Mouse (Mus musculus) kidney, adult 9 months (tissue): ENCODE measurements around the gene Mob4.

Experiments
- DNase-seq: peaks from one replicate; pipeline ENCODE4 v3.0.0; 2022

Gene Mob4

DNA sequence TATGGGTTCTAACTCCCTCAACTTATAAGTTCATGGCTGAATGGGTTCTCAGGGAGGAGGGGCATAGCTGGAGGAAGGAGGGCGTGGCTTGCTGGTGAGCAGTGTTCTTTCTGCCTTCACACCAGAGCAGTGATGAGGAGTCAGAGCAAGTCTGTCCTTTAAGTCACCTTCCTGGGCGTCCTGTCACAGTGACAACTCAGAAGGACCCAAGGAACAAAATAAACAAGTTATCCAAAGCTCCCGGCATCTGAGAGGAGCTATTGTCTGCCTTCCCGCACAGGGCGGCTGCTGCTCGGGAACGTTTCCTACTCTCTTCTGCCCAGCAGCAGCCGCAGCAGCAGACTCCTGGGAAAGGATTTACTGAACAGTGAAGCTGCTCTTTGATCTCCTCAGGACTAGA is 61.0 kb downstream of the Mob4 start:
- DNase-seq, result no peak

DNA sequence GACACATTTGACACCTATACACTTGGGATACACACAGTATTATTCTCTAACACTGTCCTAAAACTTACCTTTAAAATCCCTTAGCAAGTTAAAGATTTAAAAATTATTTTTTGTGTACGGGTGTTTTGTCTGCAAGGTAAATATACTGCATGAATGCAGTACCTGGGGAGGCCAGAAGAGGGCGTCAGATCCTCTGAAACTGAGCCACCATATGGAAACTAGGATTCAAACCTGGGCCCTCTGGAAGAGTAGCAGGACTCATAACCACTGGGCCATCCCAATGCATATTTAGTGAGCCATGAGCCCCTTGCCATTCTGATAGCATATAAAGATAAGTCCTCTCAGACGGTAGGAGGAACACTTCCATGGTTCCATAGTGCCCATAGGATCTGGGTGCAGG is 61.8 kb downstream of the Mob4 start:
- DNase-seq, result no peak

DNA sequence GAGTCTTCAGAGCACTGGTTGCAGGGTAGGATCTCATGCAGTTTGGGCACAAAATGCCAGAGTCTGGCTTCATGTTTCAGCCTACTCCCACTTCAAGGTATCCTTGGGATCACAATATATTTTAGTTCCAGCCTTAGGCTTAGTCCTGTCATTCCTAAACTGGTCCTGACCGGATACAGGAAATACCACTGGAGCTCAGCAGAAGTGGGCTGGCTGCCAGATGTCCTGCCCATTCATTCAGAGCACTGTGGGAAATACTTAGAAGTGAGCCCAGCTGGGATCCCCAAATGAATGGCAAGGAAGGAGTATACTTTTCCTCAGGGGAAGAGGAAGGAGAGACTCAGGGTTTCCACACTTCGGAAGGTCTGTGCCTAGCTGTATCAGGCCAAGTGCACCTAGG is 62.3 kb downstream of the Mob4 start:
- DNase-seq, result peak; percentile 84

DNA sequence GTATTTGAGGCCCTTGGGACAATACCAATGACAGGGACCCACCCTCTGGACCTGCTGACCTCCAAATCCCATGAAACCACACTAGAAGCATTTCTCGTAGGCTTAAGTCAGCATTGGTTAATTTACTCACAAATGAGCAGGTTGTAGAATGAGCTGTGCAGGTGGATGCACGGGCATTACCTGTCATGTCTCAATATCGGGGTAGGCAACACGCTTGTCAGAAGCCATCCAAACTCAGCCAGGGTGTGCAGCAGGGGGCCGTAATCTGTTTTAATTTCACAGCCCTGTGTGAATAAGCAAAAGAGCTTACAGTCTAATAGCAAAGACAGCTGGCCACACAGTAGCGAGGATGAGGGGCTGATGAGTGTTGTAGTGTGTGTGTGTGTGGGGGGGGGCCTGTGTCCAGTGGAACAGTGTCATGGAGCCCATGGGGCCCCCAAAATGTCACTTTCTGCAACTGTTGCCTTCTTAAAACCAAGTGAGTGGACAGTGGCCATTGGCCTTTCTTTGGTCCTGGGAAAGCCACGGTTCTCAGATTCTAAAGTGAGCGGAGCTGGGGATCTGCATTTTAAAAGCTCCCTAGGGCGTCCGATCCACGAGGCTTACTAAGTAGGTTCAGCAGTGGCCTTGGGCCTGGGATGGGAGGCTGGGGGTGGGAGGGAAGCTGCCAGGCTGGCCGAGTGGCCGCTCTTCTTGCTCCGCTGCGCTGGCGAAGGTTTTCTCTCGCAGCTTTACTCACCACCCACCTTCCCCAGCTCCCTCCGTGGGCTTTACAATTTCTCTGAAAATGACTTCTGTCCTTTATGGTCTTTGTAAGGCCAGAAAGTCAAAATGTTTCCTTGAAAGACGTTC is 63.3 kb downstream of the Mob4 start:
- DNase-seq, result no peak

DNA sequence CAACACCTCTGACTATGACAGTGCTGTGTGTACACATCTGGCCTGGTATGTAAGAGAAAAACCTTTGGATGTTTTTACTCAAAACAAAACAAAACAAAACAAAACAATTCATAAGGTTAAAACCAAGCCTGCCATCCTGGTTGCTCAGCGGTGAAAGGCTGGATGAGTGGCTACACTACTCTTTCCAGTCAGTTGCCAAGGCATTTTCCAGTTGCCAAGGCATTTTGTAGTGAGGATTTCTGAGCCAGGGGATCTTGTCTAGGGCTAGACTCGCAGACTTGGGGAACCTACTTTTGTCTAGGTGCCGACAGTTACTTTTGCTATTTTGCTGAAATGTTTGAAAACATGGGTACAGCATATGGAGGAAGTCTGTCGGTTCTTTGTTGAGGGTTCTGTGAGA is 64.0 kb downstream of the Mob4 start:
- no peak for DNase-seq

DNA sequence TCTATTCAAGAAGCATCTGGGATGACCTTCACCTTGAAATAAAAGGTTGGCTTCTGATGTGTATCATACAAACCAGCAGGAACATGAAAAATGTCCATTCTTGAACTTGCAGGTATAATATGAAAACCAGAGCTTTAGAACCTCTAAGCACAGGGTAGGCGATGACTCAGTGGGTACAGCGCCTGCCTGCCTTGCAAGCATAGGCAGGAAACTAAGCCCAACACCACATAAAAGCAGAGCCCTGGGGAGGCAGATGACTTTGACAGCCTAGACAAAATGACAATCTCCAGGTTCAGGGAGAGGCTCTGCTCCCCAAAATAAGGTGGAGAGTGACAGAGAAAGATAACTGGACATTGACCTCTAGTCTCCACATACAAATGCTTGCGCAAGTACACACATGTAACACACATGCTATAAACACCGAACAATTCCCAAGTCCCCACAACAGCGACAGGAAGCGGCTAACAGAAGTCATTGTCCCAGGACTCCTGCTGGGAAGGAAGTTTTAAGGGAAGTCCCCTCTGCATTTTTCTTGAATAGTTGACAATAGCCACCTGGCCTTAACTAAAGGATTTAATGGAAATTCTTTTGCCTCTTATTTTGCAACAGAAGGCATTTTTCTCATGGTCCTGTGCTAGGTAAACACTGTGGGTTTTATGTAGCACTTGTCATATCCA is 65.4 kb downstream of the Mob4 start:
- DNase-seq, result no peak

DNA sequence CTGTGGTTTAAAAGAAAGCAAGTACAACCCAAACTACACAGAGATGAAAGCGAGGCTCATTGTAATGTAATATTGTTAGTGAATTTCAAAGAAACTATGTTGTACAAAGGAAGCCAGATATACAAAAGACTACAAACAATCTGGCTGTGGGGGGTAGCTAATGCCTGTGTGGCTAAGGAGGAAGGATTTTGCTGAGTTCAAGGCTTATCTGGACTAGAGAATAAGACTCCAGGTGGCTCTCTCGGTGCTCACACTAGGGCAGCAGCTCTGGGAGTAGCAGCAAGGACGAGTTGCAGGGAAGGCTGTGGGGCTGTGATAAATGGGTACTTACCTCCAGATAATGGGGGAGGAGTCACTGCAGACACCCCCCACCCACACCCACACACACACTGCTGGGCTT is 67.7 kb downstream of the Mob4 start:
- no peak for DNase-seq

DNA sequence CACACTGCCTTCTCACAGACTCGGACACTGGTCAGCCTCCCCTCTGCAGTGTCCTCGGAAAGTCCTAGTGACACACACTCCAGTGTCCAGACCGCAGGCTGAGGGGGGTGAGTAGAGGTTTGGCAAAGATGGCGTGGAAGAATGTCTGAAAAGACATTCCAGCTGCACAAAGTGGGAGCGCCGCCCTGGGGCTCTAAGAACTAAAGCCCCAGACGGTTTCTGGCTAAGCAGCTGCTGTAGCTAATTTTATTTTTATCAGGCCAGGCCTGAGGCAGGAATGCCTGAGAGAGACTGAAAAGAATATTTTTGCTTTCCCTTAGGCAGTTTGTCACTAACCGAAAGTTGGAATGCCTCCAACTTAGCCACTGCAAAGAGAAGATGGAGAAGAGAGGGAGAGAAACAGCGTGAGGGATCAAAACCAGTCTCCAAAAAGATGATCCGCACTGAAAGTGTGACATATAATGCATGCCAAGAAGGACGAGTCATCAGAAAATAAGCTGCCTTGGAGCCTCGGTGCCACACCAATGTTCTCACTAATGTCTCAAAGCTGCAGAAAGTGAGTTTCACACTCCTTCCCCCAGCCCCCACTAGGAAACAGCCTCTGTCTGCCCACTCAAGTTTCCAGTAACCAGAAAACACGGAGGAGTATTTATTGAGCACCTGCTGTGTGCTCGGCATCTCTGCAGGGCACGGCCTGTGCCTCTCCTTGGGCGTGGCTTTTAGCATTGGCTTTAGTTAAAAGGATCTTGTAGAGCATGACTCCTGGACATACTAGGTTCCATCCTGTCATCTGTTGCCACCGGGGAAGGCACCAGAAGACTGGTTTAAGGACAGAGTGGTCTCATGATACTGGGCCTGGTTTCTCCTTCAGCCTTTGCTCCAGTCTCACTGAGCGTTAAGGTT is 71.1 kb downstream of the Mob4 start:
- DNase-seq, result no peak
